Mouse (Mus musculus) cortical plate, adult 2 months (tissue): Measurements from ENCODE around the gene Adamtsl5. TPM values are rescaled to one million over a fixed set of nuclear protein-coding genes. Genes with fewer than 3 reads are reported as not detected.
A peak's percentile ranks its signal among the peaks of the same experiment; 100 is the strongest.

Source experiments
- H3K27ac ChIP-seq: fragments of 200-500 bp; 2 replicates; pipeline ENCODE4 v1.5.1; 2012; ENCODE audit warnings: low read length, control low read depth, inconsistent platforms; ENCODE audit not compliant: insufficient read depth
- H3K4me1 ChIP-seq: fragments of 200-500 bp; 2 replicates; pipeline ENCODE4 v1.6.1; 2011; ENCODE audit warnings: low read length; ENCODE audit not compliant: control insufficient read depth, insufficient read depth
- H3K4me3 ChIP-seq: fragments of 200-500 bp; 2 replicates; pipeline ENCODE4 v1.5.1; 2011; ENCODE audit warnings: mild to moderate bottlenecking, low read length, control low read depth; ENCODE audit not compliant: insufficient read depth
- CTCF ChIP-seq: fragments of 200-500 bp; IDR thresholded peaks from 2 replicates; pipeline ENCODE4 v1.5.1; 2011; ENCODE audit warnings: mild to moderate bottlenecking, control low read depth, low read length; ENCODE audit not compliant: insufficient read depth; ENCODE audit errors: extremely low read depth
- POLR2A ChIP-seq: fragments of 200-500 bp; IDR thresholded peaks from 2 replicates; pipeline ENCODE4 v1.6.1; 2011; ENCODE audit warnings: mild to moderate bottlenecking, low read length, control low read depth; ENCODE audit not compliant: insufficient read depth; ENCODE audit errors: extremely low read depth
- polyA plus RNA-seq: library from polyadenylated mRNA; depleted of rRNA; stranded (reverse); fragments of >200 nt; gene quantifications from 2 replicates; pipeline ENCODE4 v1.2.3, GENCODE M21; 2012; rRNA removed

The Adamtsl5 gene
- polyA plus RNA-seq, 1 experiment = 9.4 TPM

DNA sequence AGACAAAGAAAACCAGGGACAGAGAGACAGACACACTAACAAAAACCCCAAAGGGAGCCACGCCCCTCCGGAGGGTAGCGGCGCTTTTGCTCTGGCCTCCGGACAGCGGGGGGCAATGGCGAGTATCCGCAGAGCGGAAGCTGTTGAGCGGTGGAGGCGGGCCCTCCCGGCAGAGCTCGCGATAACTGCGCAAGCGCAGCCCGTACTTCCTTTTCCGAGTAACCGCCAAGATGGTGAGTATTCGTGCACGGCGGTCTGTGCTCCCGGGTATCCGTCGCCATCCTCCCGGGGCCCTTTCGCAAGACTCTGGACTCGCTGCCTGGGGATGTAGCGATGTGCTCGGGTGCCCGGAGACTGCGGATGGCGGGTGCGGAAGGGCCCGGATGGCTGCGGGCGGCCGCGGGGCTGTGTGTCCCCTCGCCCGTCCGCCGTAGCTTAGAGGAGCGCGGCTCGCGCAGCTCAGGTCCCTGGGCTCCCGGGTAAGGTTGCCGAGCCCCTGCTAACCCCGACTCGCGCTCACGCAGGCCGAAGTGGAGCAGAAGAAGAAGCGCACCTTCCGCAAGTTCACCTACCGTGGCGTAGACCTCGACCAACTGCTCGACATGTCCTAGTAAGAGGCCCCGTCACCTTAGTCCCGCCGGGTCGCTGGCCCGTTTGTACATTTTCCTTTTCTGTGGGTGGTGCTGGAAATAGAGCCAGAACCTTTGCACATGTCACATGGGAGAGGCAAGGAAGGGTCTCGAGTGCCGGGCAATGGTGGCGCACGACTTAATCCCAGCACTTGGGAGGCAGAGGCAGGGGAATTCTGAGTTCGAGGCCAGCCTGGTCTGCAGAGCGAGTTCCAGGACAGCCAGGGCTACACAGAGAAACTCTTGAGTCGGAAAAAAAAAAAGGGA lies 55.7 kb downstream of the Adamtsl5 start, which contains the start of gene Rps15:
Gene Rps15, plus strand, starts transcription at position 203 of the 896 bp plus-strand sequence.
- Histone ChIP-seq H3K27ac (peak within 1 kb of the TSS; percentile 67), H3K4me3 (peak within 1 kb of the TSS; percentile 95), H3K4me1 (peaks cover 4% of the 10 kb centered on the region)

More for the DNA sequence above, 55.7 kb downstream of the Adamtsl5 start, which contains the start of gene Rps15:
- peak; percentile 99 for TF ChIP-seq POLR2A
- TF ChIP-seq CTCF = no peak

Other genes starting within 250 kb of the Adamtsl5 start
- gene Sbno2, start 242.8 kb downstream of the Adamtsl5 start, polyA plus RNA-seq = 22.9 and 24.4 TPM in 2 replicates
- 91.8 and 94.2 TPM in 2 replicates for gene Stk11, start 232.6 kb downstream of the Adamtsl5 start, polyA plus RNA-seq
- gene Atp5d, start 209.8 kb downstream of the Adamtsl5 start, polyA plus RNA-seq = 620 and 641 TPM in 2 replicates
- 274 and 285 TPM in 2 replicates for gene Cbarp, start 207.6 kb downstream of the Adamtsl5 start, polyA plus RNA-seq
- 26.6 and 33.8 TPM in 2 replicates for gene Midn, start 200.1 kb downstream of the Adamtsl5 start, polyA plus RNA-seq
- gene Cirbp, start 182.4 kb downstream of the Adamtsl5 start, polyA plus RNA-seq = 150 and 180 TPM in 2 replicates
- 13.1 and 13.9 TPM in 2 replicates for gene 1600002K03Rik, start 175.5 kb downstream of the Adamtsl5 start, polyA plus RNA-seq
- gene Efna2, start 168.9 kb downstream of the Adamtsl5 start, polyA plus RNA-seq = 7.7 and 8.5 TPM in 2 replicates
- 36.9 and 37.1 TPM in 2 replicates for gene Mum1, start 122.0 kb downstream of the Adamtsl5 start, polyA plus RNA-seq
- gene Ndufs7, start 99.3 kb downstream of the Adamtsl5 start, polyA plus RNA-seq = 417 and 424 TPM in 2 replicates
- 43.9 and 59.6 TPM in 2 replicates for gene Gamt, start 87.4 kb downstream of the Adamtsl5 start, polyA plus RNA-seq
- 65.4 and 70.8 TPM in 2 replicates for gene Dazap1, start 86.9 kb downstream of the Adamtsl5 start, polyA plus RNA-seq
- 2,242 and 2,263 TPM in 2 replicates for gene Rps15, start 56.0 kb downstream of the Adamtsl5 start, polyA plus RNA-seq
- gene Apc2, start 52.4 kb downstream of the Adamtsl5 start, polyA plus RNA-seq = 54.9 and 55.2 TPM in 2 replicates
- gene 2310011J03Rik, start 27.9 kb downstream of the Adamtsl5 start, polyA plus RNA-seq = 51.9 and 52.3 TPM in 2 replicates
- gene Pcsk4, start 18.9 kb downstream of the Adamtsl5 start, polyA plus RNA-seq = 13.1 and 13.9 TPM in 2 replicates
- gene Reep6, start 18.5 kb downstream of the Adamtsl5 start, polyA plus RNA-seq = 5.7 and 6.3 TPM in 2 replicates
- gene Plk5, start 8.0 kb upstream of the Adamtsl5 start, polyA plus RNA-seq = 36.3 and 40.3 TPM in 2 replicates
- 13.8 and 14.3 TPM in 2 replicates for gene Mex3d, start 39.2 kb upstream of the Adamtsl5 start, polyA plus RNA-seq
- gene Mbd3, start 51.1 kb upstream of the Adamtsl5 start, polyA plus RNA-seq = 186 and 210 TPM in 2 replicates
- 1,456 and 1,595 TPM in 2 replicates for gene Uqcr11, start 58.4 kb upstream of the Adamtsl5 start, polyA plus RNA-seq
- 25.5 and 26.0 TPM in 2 replicates for gene Tcf3, start 85.2 kb upstream of the Adamtsl5 start, polyA plus RNA-seq
- not detected in 2 replicates for gene Onecut3, start 146.4 kb upstream of the Adamtsl5 start, polyA plus RNA-seq
- 0.08 and 0.09 TPM in 2 replicates for gene Atp8b3, start 190.7 kb upstream of the Adamtsl5 start, polyA plus RNA-seq
- 44.7 and 45.0 TPM in 2 replicates for gene Rexo1, start 213.1 kb upstream of the Adamtsl5 start, polyA plus RNA-seq
- gene Klf16, start 228.9 kb upstream of the Adamtsl5 start, polyA plus RNA-seq = 34.7 and 36.9 TPM in 2 replicates
- 329 and 330 TPM in 2 replicates for gene Abhd17a, start 241.9 kb upstream of the Adamtsl5 start, polyA plus RNA-seq